Mouse (Mus musculus): Measurements from ENCODE around the gene Dhx33. TPM values are rescaled to one million over a fixed set of nuclear protein-coding genes. Genes with fewer than 3 reads are reported as not detected.

The Dhx33 gene
- total and polyA plus RNA-seq, 2 experiments from 2014 or later = 8.3 to 22.9 TPM

DNA sequence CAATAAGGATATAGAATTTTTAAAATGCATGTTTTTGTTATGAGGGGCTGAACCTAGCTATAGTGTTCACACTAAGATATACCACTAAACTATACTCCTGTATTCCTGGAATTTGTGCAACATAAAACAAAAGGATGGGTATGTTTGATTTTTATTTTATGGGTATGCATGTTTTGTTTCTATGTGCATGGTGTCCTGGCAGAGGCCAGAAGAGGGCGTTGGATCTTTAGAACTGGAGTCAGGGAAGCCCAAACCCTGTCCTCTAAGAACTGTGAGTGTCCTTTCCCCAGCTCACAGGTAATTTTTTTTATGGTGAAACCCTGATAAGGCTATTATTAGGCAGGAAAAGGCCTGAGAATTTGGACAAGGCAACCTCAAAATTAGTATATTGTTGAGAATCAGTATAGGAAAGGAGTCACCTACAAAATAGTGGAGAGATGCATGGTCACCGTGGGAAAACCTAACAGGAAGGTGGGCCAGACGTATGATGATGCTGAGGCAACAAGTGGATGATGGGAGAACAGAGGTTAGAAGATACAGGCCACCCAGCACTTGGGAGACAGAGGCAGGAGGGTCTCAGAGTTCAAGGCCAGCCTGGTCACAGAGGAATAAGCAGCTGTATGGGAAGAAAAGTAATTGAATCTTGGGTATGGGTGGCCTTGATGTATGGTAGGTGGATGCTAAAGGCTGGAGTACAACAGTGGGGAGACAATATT is 25.3 kb upstream of the Dhx33 start:
- TF ChIP-seq CTCF (IDR thresholded peaks at IDR 0.05; ENCODE audit: low read depth) = peak; percentile 47
- no peak overlapping the region for H3K9ac ChIP-seq (replicated peaks; ENCODE audit: low read length)
- H3K9me3 ChIP-seq (ENCODE audit: low read length) = no peaks in the 10 kb centered on the region
- peaks cover 21% of the 10 kb centered on the region for H3K36me3 ChIP-seq (ENCODE audit: insufficient read depth, low read length)
- no peaks in the 10 kb centered on the region for H3K27me3 ChIP-seq (ENCODE audit: insufficient read depth, low read length)
- 0 out of 2 replicates have a peak, but pooled peaks cover 5% of the 10 kb centered on the region for H3K4me1 ChIP-seq (ENCODE audit: insufficient read depth, low read length)
- H3K4me2 ChIP-seq (ENCODE audit: low read depth, low read length) = no peak overlapping the region
- no peak overlapping the region for H3K27ac ChIP-seq
- DNase-seq (ENCODE audit: low spot score) (peak; percentile 19), ATAC-seq (no peak)
- H3K4me3 ChIP-seq (ENCODE audit: low read length) = no peak overlapping the region
- WGBS = 73% methylated on average over 3 of the region's 3 CpGs

GRCm38 (mm10) chr11:71028280-71028679 is 24.0 kb upstream of the Dhx33 start:
- H3K4me1 ChIP-seq (ENCODE audit: insufficient read depth, low read length) = 0 out of 2 replicates have a peak, but pooled peaks cover 5% of the 10 kb centered on the region
- H3K9me3 ChIP-seq (ENCODE audit: low read length) = no peaks in the 10 kb centered on the region
- H3K27ac ChIP-seq = no peak overlapping the region
- no peak overlapping the region for H3K4me2 ChIP-seq (ENCODE audit: low read depth, low read length)
- DNase-seq (ENCODE audit: low spot score) = no peak
- peaks cover 21% of the 10 kb centered on the region for H3K36me3 ChIP-seq (ENCODE audit: insufficient read depth, low read length)
- H3K9ac ChIP-seq (replicated peaks; ENCODE audit: low read length) = no peak overlapping the region
- no peak overlapping the region for H3K4me3 ChIP-seq (ENCODE audit: low read length)
- no peak for TF ChIP-seq CTCF (IDR thresholded peaks at IDR 0.05; ENCODE audit: low read depth)
- no peak for ATAC-seq
- WGBS = 58% methylated on average over 3 of the region's 3 CpGs
- H3K27me3 ChIP-seq (ENCODE audit: insufficient read depth, low read length) = no peaks in the 10 kb centered on the region

DNA sequence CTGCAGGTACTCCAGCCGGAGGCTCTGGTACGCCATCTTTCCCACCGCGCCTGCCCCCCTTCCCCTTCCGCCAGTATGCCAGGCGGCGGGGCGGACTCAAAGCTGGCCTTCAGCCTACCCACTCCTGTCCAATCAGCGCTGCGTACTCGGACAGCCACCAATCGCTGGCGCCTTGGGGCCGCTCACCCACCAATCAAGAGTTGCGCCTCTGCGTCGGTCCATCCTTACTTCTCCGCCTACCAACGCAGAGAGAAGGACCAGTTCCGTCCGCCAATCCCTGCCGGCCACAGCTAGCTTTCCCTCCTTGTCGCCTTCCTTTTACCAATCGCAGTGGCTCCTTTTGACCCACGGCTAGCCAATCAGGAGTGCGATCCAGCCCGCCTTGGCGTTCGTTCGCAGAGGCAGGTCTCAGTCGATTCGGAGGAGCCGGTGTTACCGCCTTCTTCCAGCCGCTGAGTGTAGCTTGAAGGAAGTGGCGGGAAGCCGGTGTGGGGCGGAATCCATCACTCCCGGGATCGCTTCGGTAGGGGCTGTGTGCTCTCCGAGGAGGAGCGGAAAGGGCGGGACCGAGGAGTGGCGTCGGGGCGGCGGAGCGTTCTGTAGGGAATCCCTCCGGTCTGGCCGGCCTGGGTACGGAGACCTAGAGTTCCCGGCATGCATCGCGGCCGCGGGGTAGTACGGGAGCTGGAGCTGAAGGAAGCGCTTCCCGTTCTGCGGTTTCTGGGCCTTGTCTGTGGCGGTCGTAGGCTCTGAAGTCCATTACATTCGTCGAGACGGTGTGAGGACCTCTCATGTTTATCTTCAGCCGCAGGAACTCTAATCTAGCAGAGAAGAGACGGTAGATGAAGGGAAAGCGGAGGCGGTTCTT is 15.2 kb upstream of the Dhx33 start, which contains the start of the genes Mis12 and Derl2:
Gene Mis12 (plus strand): TSS at position 411 of the 868 bp plus-strand sequence.
Gene Derl2 (minus strand): TSS at position 641 of the 868 bp plus-strand sequence.
- WGBS = under 1% methylated on average over 66 of the region's 71 CpGs
- DNase-seq (ENCODE audit: low spot score) (peak; percentile 98), ATAC-seq (peak; percentile 100)
- no peak for TF ChIP-seq CTCF (IDR thresholded peaks at IDR 0.05; ENCODE audit: low read depth)
- Histone ChIP-seq H3K36me3 (ENCODE audit: insufficient read depth, low read length) (no peaks in the 10 kb centered on the region), H3K27me3 (ENCODE audit: insufficient read depth, low read length) (no peaks in the 10 kb centered on the region), H3K9ac (replicated peaks; ENCODE audit: low read length) (peak within 1 kb of the TSS; percentile 92), H3K9me3 (ENCODE audit: low read length) (no peaks in the 10 kb centered on the region), H3K4me1 (ENCODE audit: insufficient read depth, low read length) (peaks cover 16% of the 10 kb centered on the region), H3K27ac (peak within 1 kb of the TSS; percentile 87), H3K4me3 (ENCODE audit: low read length) (peak within 1 kb of the TSS; percentile 86), H3K4me2 (ENCODE audit: low read depth, low read length) (peak within 1 kb of the TSS; percentile 69)

DNA sequence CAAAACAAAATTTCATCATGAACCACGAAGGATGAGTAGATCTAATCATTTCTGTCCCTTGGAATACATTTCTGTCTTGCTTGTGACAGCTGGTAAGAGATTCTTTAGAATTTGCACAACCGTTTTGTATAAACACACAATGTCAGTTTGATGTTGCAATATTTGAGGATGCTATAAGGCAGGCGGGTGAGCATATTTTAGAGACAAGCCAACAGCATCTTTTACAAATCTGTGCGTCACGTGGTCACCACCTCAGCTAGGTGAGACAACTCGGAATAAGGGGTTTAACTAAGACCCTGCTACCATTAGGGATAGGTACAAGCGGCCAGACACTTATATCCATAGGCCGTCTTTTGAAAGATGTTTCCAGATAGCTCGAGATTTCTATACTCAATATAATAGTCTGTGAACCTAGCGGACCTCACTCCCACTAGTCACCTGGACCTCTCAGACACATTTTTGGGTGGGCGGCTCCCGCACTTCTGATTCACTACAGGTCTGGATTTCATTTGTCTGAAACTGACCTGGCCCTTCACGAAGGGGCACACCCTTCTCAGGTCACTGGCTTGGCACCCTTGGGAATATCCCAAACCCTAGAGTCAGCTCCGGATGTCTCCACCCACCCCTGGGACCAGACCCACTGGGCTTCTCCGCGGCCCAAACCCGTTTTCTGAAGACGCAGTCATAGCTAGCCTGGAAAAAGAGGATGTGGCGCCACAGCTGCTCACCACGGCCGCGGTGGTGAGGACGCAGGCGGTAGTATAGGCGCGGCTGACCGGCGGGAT is 14.4 kb upstream of the Dhx33 start:
- Histone ChIP-seq H3K9ac (replicated peaks; ENCODE audit: low read length) (peak overlapping the region; percentile 92), H3K36me3 (ENCODE audit: insufficient read depth, low read length) (0 out of 2 replicates have a peak, but pooled peaks cover 3% of the 10 kb centered on the region), H3K4me2 (ENCODE audit: low read depth, low read length) (peak overlapping the region; percentile 69), H3K27ac (peak overlapping the region; percentile 87), H3K9me3 (ENCODE audit: low read length) (no peaks in the 10 kb centered on the region), H3K27me3 (ENCODE audit: insufficient read depth, low read length) (no peaks in the 10 kb centered on the region), H3K4me1 (ENCODE audit: insufficient read depth, low read length) (peaks cover 16% of the 10 kb centered on the region), H3K4me3 (ENCODE audit: low read length) (peak overlapping the region; percentile 86)
- DNase-seq (ENCODE audit: low spot score) (no peak), ATAC-seq (no peak)
- TF ChIP-seq CTCF (IDR thresholded peaks at IDR 0.05; ENCODE audit: low read depth) = no peak
- WGBS = 5% methylated on average over 28 of the region's 28 CpGs

- peaks cover 16% of the 10 kb centered on the region for H3K4me1 ChIP-seq (ENCODE audit: insufficient read depth, low read length)
- no peak for TF ChIP-seq CTCF (IDR thresholded peaks at IDR 0.05; ENCODE audit: low read depth)
- H3K4me3 ChIP-seq (ENCODE audit: low read length) = no peak overlapping the region
- H3K9ac ChIP-seq (replicated peaks; ENCODE audit: low read length) = no peak overlapping the region
- H3K27ac ChIP-seq = no peak overlapping the region
- H3K27me3 ChIP-seq (ENCODE audit: insufficient read depth, low read length) = no peaks in the 10 kb centered on the region
- H3K9me3 ChIP-seq (ENCODE audit: low read length) = no peaks in the 10 kb centered on the region
- 96% methylated on average over 1 of the region's 1 CpGs for WGBS
- H3K4me2 ChIP-seq (ENCODE audit: low read depth, low read length) = no peak overlapping the region
- peaks cover 7% of the 10 kb centered on the region; the same call in 1 of the 2 replicates for H3K36me3 ChIP-seq (ENCODE audit: insufficient read depth, low read length)
- no peak for ATAC-seq
- no peak for DNase-seq (ENCODE audit: low spot score)
These were observed 12.8 kb upstream of the Dhx33 start for GRCm38 (mm10) chr11:71017051-71017450.

- no peaks in the 10 kb centered on the region for H3K27me3 ChIP-seq (ENCODE audit: insufficient read depth, low read length)
- TF ChIP-seq CTCF (IDR thresholded peaks at IDR 0.05; ENCODE audit: low read depth) = no peak
These were observed 8.5 kb upstream of the Dhx33 start for GRCm38 (mm10) chr11:71012743-71013142.

More at GRCm38 (mm10) chr11:71012743-71013142, 8.5 kb upstream of the Dhx33 start:
- ATAC-seq (no peak), DNase-seq (ENCODE audit: low spot score) (no peak)
- H3K9ac ChIP-seq (replicated peaks; ENCODE audit: low read length) = no peak overlapping the region
- H3K4me2 ChIP-seq (ENCODE audit: low read depth, low read length) = no peak overlapping the region
- no peak overlapping the region for H3K27ac ChIP-seq
- H3K36me3 ChIP-seq (ENCODE audit: insufficient read depth, low read length) = peaks cover 34% of the 10 kb centered on the region
- peaks cover 7% of the 10 kb centered on the region for H3K4me1 ChIP-seq (ENCODE audit: insufficient read depth, low read length)
- no peak overlapping the region for H3K4me3 ChIP-seq (ENCODE audit: low read length)
- H3K9me3 ChIP-seq (ENCODE audit: low read length) = no peaks in the 10 kb centered on the region
- 95% methylated on average over 7 of the region's 7 CpGs for WGBS
